Mouse (Mus musculus) frontal cortex, postnatal 14 days (tissue): Measurements from ENCODE around the gene Lrrc23.

ENCODE experiments used
- DNase-seq, 2 experiments: peaks; one replicate each; pipeline ENCODE4 v3.0.0; 2022; ENCODE audit warnings: low spot score in 2 of 2

Gene Lrrc23

GRCm38 (mm10) chr6:124767920-124768703, 11.4 kb downstream of the Lrrc23 start:
- no peak for DNase-seq

- no peak for DNase-seq
Measured at GRCm38 (mm10) chr6:124767536-124767919, 12.0 kb downstream of the Lrrc23 start.

GRCm38 (mm10) chr6:124765951-124766350, 13.6 kb downstream of the Lrrc23 start:
- DNase-seq = no peak

- DNase-seq = peak in 1 of 2 experiments; percentile 74
Measured at GRCm38 (mm10) chr6:124759259-124759658, 20.3 kb downstream of the Lrrc23 start.

GRCm38 (mm10) chr6:124758849-124759232, 20.7 kb downstream of the Lrrc23 start:
- DNase-seq = no peak

GRCm38 (mm10) chr6:124757909-124758848, 21.3 kb downstream of the Lrrc23 start:
- no peak for DNase-seq

GRCm38 (mm10) chr6:124757351-124757880, 22.1 kb downstream of the Lrrc23 start:
- no peak for DNase-seq

GRCm38 (mm10) chr6:124756652-124757350, 22.7 kb downstream of the Lrrc23 start:
- DNase-seq = peak in 1 of 2 experiments; percentile 74

- no peak for DNase-seq
Measured at GRCm38 (mm10) chr6:124755831-124756595, 23.5 kb downstream of the Lrrc23 start, which contains the start of the genes Gm45234 and Atn1. Gene Gm45234 (minus strand): TSS chr6:124756021. Gene Atn1 (minus strand): TSS chr6:124756524.

- no peak for DNase-seq
Measured at GRCm38 (mm10) chr6:124755306-124755705, 24.2 kb downstream of the Lrrc23 start.

GRCm38 (mm10) chr6:124753861-124754260, 25.7 kb downstream of the Lrrc23 start:
- DNase-seq = no peak

- no peak for DNase-seq
Measured at GRCm38 (mm10) chr6:124750405-124750804, 29.1 kb downstream of the Lrrc23 start.

- DNase-seq = no peak
Measured at GRCm38 (mm10) chr6:124746654-124747632, 32.6 kb downstream of the Lrrc23 start.

- DNase-seq = no peak
Measured at GRCm38 (mm10) chr6:124746296-124746605, 33.3 kb downstream of the Lrrc23 start.

- DNase-seq = peak; percentile 90
Measured at GRCm38 (mm10) chr6:124745490-124746295, 33.8 kb downstream of the Lrrc23 start.

GRCm38 (mm10) chr6:124744755-124745321, 34.7 kb downstream of the Lrrc23 start:
- DNase-seq = no peak

- DNase-seq = no peak
Measured at GRCm38 (mm10) chr6:124743647-124744046, 35.9 kb downstream of the Lrrc23 start.

GRCm38 (mm10) chr6:124742839-124743514, 36.5 kb downstream of the Lrrc23 start:
- DNase-seq = no peak
